Mouse (Mus musculus) limb, embryonic 12.5 days (tissue): Measurements from ENCODE around the gene Metrn. TPM values are rescaled to one million over a fixed set of nuclear protein-coding genes. Genes with fewer than 3 reads are reported as not detected.
A peak's percentile ranks its signal among the peaks of the same experiment; 100 is the strongest.

Source experiments
- ATAC-seq: fragments of 200-750 bp; cut with Nextera tagmentation; 2 replicates; pipeline ENCODE4 v1.8.0; 2017; ENCODE audit warnings: low read depth, moderate TSS enrichment; ENCODE audit not compliant: insufficient number of reproducible peaks, insufficient read depth, low FRiP score, low TSS enrichment
- H3K27ac ChIP-seq: fragments of 300-500 bp; sonication (generic); 2 replicates; pipeline ENCODE4 v1.5.1; 2016; ENCODE audit warnings: mild to moderate bottlenecking, moderate library complexity
- H3K27me3 ChIP-seq: fragments of 300-500 bp; sonication (generic); 2 replicates; pipeline ENCODE4 v1.6.1; 2016; ENCODE audit warnings: mild to moderate bottlenecking, moderate library complexity
- H3K36me3 ChIP-seq: fragments of 300-500 bp; sonication (generic); 2 replicates; pipeline ENCODE4 v1.6.1; 2016; ENCODE audit warnings: mild to moderate bottlenecking, moderate library complexity
- H3K4me1 ChIP-seq: fragments of 300-500 bp; sonication (generic); replicated peaks from 2 replicates; pipeline ENCODE4 v1.6.1; 2016
- H3K4me2 ChIP-seq: fragments of 300-500 bp; sonication (generic); 2 replicates; pipeline ENCODE4 v1.6.1; 2016; ENCODE audit warnings: mild to moderate bottlenecking, moderate library complexity
- H3K4me3 ChIP-seq: fragments of 300-500 bp; sonication (generic); replicated peaks from 2 replicates; pipeline ENCODE4 v1.5.1; 2016; ENCODE audit warnings: mild to moderate bottlenecking
- H3K9ac ChIP-seq: fragments of 300-500 bp; sonication (generic); replicated peaks from 2 replicates; pipeline ENCODE4 v1.6.1; 2016; ENCODE audit warnings: mild to moderate bottlenecking, moderate library complexity
- H3K9me3 ChIP-seq: fragments of 300-500 bp; sonication (generic); 2 replicates; pipeline ENCODE4 v1.6.1; 2016; ENCODE audit warnings: mild to moderate bottlenecking, moderate library complexity
- WGBS: fragments of 180-500 bp; shearing (Covaris S2); methylation state at CpG from one replicate; pipeline ENCODE4 v1.1.7; 2016; 5-methylcytosine and 5-hydroxymethylcytosine counted together
- polyA plus RNA-seq: library from polyadenylated mRNA; unstranded; fragments of >200 nt; fragmentation: Nextera tagmentation; extraction: Ambion mirVana; gene quantifications from 2 replicates; pipeline ENCODE4 v1.2.1, GENCODE M21; 2016

The Metrn gene
- polyA plus RNA-seq, 1 experiment from 2014 or later = 50.5 TPM

DNA sequence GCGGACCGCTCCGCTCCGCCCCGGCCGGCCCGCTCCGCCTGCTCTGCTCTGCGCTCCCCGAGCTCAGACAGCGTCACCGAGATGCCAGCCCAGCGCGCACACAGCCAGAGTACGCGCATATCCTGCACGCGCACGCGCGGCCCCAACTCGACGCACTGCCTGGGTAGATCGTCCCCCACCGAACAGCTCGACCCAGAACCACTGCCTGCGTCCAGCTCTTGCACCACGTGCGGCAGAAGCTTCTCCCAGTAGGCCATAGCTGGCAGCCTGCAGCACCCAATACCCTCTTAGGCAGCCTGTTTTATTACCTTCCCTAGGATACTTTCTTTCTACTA lies 40.1 kb upstream of the Metrn start, which contains the start of gene Rhbdl1:
Gene Rhbdl1 (minus strand): TSS at position 220 of the 335 bp plus-strand sequence.
- Histone ChIP-seq H3K9me3 (no peaks in the 10 kb centered on the region), H3K36me3 (peaks cover 60% of the 10 kb centered on the region), H3K27me3 (no peaks in the 10 kb centered on the region), H3K4me2 (peak within 1 kb of the TSS; percentile 82), H3K9ac (peak within 1 kb of the TSS; percentile 57), H3K4me3 (peak within 1 kb of the TSS; percentile 37), H3K27ac (no peak within 1 kb of the TSS), H3K4me1 (peaks cover 41% of the 10 kb centered on the region)
- no peak for ATAC-seq
- 3% methylated on average over 29 of the region's 29 CpGs for WGBS

DNA sequence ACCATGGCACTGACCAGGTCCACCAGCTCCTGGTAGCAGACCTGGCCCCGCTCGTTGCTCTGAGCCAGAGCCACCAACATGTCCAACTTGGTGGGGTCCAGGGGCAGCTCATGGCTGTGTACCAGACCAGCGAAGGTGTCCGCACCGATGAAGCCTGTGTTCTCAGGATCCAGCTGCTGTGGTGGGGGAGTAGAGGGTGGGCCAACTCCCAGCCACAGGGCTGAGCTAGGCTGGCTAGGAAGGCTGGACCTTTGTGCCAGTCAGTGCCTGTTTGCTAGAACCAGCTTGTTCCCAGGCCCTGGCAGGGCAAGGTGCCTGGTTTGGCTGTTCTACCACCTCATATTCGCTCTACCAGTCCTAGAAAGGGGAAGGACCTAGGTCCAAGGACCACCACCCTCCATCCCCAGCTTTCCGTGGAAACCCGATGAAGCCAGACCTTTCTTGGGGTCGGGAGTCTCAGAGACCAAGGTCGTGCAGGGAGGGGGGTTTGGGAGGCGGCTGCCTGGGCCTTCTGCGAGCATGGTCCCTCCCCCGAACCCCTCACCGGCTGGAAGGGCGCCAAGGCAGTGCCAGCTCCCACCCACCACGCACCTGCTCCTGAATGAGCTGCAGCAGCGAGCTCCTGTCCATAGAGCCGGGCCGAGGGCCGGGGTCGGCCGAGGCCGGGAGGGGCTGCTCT lies 39.6 kb upstream of the Metrn start:
- H3K27me3 ChIP-seq = no peaks in the 10 kb centered on the region
- peak overlapping the region; percentile 37 for H3K4me3 ChIP-seq
- peaks cover 46% of the 10 kb centered on the region for H3K4me1 ChIP-seq
- WGBS = 22% methylated on average over 23 of the region's 23 CpGs
- peak overlapping the region; percentile 57 for H3K9ac ChIP-seq
- no peak for ATAC-seq
- H3K4me2 ChIP-seq = peak overlapping the region; percentile 82
- no peaks in the 10 kb centered on the region for H3K9me3 ChIP-seq
- peaks cover 60% of the 10 kb centered on the region for H3K36me3 ChIP-seq
- H3K27ac ChIP-seq = no peak overlapping the region

DNA sequence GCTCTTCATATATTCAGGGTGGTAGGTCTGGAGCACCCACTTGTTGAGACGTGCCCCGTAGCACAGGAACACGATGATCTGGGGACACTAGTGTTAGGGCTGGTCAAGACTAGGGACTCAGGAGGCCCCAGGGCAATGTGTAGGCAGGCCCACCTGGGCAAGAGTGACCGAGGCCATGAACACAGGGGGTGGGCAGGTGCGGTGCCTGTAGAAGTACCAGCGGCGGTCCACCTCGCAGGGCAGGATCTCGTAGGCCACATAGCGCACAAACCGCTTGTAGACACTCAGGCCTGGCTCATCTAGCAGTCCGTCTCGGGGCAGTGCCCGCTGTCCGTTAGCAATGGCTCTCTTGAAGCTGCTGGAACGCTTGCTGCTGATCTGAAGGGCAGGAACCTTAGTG lies 38.9 kb upstream of the Metrn start:
- Histone ChIP-seq H3K9ac (no peak overlapping the region), H3K36me3 (peaks cover 60% of the 10 kb centered on the region), H3K27me3 (no peaks in the 10 kb centered on the region), H3K4me2 (peak overlapping the region; percentile 98; the same call in 1 of the 2 replicates), H3K27ac (no peak overlapping the region), H3K9me3 (no peaks in the 10 kb centered on the region), H3K4me3 (peak overlapping the region; percentile 37; the same call in 1 of the 2 replicates), H3K4me1 (peaks cover 53% of the 10 kb centered on the region)
- WGBS = 90% methylated on average over 16 of the region's 16 CpGs
- no peak for ATAC-seq

DNA sequence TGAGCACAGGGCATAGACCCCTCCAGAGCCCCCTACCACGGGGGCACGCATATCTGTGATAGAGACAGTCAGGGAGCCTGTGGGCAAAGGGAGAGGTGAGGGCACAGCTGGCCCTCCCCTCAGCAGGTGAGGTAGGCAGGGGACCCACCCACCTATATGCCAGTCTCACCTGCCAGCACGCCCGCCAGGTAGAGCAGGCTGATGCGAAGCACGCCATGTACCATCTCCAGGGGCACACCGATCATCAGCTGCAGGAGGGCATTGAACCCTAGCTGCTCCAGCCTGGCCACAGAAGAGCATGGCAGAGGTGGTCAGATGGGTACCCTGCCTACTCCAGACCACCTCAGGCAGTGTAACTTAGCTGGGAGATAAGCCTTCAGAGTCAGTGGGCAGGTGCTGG lies 38.4 kb upstream of the Metrn start:
- 0 out of 2 replicates have a peak overlapping the region, but pooled peaks have one; percentile 37 for H3K4me3 ChIP-seq
- H3K36me3 ChIP-seq = peaks cover 60% of the 10 kb centered on the region
- H3K9ac ChIP-seq = no peak overlapping the region
- no peaks in the 10 kb centered on the region for H3K27me3 ChIP-seq
- H3K27ac ChIP-seq = no peak overlapping the region
- H3K4me2 ChIP-seq = peak overlapping the region; percentile 98; the same call in 1 of the 2 replicates
- WGBS = 95% methylated on average over 7 of the region's 7 CpGs
- no peaks in the 10 kb centered on the region for H3K9me3 ChIP-seq
- H3K4me1 ChIP-seq = peaks cover 57% of the 10 kb centered on the region
- ATAC-seq = no peak

DNA sequence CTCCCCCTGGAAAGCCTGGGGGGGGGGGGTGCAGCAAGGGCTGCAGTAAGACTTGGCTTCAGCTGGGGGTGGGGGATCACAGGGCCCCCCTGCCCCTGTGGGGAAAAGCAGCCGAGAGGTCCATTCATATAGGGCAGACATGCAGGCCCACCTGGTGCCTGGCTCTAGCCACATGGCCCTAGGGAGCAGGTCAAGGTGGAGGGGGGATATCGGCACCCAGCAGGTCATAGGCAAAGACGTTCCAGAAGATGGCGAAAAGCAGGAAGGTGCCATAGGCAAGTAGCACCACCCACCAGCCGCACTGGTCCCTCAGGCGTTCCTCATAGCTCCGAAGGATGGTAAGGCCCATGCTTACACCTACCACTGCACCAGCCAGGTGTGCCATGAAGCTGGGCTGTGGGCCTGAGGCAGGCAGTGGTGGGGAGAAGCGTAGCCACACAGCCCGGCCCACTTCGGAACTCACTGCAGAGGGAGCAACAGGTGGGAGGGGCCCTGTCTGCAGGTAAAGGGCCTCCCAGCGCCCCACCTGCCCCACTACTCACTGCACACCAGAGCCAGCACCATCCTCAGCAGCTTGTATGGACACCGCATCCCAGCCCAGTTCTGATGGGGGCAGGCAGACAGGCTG lies 37.8 kb upstream of the Metrn start:
- H3K4me2 ChIP-seq = peak overlapping the region; percentile 98
- H3K9ac ChIP-seq = peak overlapping the region; percentile 83; the same call in 1 of the 2 replicates
- 88% methylated on average over 12 of the region's 12 CpGs for WGBS
- H3K36me3 ChIP-seq = peaks cover 60% of the 10 kb centered on the region
- H3K4me3 ChIP-seq = peak overlapping the region; percentile 74
- no peak overlapping the region for H3K27ac ChIP-seq
- H3K4me1 ChIP-seq = peaks cover 62% of the 10 kb centered on the region
- H3K27me3 ChIP-seq = no peaks in the 10 kb centered on the region
- no peak for ATAC-seq
- H3K9me3 ChIP-seq = no peaks in the 10 kb centered on the region

DNA sequence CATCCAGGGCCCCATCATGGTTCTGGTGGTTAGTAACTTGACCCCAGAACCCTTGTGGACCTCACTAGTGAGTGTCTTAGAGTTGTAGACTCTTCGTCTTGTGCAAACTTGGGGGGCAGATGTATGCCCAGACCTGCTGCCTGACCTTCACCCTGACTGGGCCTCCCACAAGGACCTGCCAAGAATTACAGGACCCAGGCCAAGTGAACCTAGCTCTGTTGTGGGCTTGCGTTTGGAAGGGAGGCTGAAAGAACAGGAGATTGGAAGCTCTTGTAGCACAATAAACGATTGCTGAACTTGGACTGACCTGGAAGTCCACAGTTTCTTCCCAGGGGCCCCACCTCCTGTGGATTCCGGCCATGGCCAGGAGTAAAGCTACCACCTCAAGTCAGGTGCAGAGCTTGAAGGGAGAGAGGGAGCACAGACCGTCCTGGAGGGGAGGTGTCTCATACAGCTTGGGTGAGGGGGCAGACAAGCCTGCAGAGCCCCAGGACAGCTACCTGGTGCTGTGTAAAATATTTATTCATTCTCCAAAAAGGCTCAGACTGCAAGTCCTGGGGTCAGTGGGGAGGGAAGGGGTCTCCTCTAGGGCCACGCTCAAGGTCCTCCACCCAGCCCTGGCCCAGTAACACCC lies 37.1 kb upstream of the Metrn start:
- H3K9ac ChIP-seq = peak overlapping the region; percentile 83
- no peak for ATAC-seq
- H3K4me3 ChIP-seq = peak overlapping the region; percentile 74
- peaks cover 66% of the 10 kb centered on the region for H3K4me1 ChIP-seq
- no peaks in the 10 kb centered on the region for H3K9me3 ChIP-seq
- H3K27me3 ChIP-seq = no peaks in the 10 kb centered on the region
- H3K27ac ChIP-seq = peak overlapping the region; percentile 94
- H3K36me3 ChIP-seq = peaks cover 56% of the 10 kb centered on the region
- 48% methylated on average over 6 of the region's 6 CpGs for WGBS
- peak overlapping the region; percentile 98 for H3K4me2 ChIP-seq

DNA sequence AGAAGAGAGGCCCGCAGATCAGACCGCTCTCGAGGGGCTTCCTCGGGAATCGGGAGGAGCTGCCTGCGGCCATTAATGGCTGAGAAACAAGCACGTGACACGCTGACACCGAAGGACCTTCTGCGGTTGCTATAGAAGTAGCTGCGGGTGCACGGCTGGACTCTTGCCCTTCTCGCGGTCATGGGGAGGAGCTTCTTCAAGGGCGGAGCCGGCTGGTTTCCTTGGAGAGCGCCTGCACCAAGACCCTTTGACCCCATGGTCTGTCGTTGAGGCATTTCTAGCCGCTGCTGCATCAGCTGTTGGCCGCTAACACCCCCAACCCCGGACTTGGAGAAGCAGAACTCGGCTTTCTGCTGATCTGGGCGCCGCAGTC lies 36.3 kb upstream of the Metrn start, which contains the start of gene Stub1:
Gene Stub1 (minus strand): TSS at position 114 of the 373 bp plus-strand sequence.
- Histone ChIP-seq H3K27me3 (no peaks in the 10 kb centered on the region), H3K4me1 (peaks cover 69% of the 10 kb centered on the region), H3K36me3 (peaks cover 50% of the 10 kb centered on the region), H3K4me2 (peak within 1 kb of the TSS; percentile 98), H3K9me3 (no peaks in the 10 kb centered on the region), H3K9ac (peak within 1 kb of the TSS; percentile 83), H3K27ac (peak within 1 kb of the TSS; percentile 94), H3K4me3 (peak within 1 kb of the TSS; percentile 74)
- WGBS = under 1% methylated on average over 24 of the region's 24 CpGs
- no peak; the same call in 1 of the 2 replicates for ATAC-seq

DNA sequence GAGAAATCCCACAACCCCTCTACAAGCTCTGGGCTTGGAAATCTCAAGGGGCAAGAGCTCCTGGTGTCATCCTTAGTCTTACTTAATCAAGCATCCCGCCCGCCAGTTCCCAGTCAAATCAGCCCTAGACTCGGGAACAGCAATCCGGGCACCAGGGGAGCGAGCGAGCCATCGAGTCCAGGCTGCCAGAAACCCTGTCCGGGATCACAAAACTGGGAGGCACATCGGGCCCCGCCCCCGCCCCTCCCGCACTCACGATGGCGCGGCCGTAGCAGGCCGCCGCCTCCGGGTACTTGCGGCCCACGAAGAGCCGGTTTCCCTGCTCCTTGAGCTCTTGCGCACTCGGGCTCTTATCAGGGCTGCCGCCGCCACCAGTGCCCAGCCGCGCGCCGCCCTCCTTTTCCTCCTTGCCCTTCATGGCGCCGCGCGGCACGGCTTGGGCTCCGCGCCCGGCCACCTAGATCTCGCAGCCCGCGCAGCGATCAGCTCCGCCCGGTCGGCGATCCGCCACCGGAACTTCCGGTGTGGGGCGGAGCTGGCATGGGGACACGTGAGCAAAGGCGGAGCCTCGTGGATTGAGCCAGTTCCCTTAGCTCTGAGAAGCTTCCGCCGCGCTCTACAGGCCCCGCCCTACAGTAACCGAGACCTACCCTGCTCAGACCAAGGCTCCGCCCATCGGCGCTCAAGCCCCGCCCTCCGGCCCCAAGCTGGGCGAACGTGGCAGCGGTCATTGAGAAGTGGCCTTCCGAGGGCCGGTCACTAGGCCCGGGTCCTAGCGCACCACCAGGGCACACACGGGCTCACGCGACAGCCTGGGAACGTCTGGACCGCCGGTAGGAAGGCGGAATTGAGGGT lies 35.7 kb upstream of the Metrn start:
- peak overlapping the region; percentile 94 for H3K27ac ChIP-seq
- under 1% methylated on average over 76 of the region's 77 CpGs for WGBS
- peak overlapping the region; percentile 98 for H3K4me2 ChIP-seq
- H3K4me1 ChIP-seq = peaks cover 68% of the 10 kb centered on the region
- H3K36me3 ChIP-seq = peaks cover 49% of the 10 kb centered on the region
- peak; percentile 90 for ATAC-seq
- H3K4me3 ChIP-seq = peak overlapping the region; percentile 74
- peak overlapping the region; percentile 83 for H3K9ac ChIP-seq
- no peaks in the 10 kb centered on the region for H3K9me3 ChIP-seq
- H3K27me3 ChIP-seq = no peaks in the 10 kb centered on the region

DNA sequence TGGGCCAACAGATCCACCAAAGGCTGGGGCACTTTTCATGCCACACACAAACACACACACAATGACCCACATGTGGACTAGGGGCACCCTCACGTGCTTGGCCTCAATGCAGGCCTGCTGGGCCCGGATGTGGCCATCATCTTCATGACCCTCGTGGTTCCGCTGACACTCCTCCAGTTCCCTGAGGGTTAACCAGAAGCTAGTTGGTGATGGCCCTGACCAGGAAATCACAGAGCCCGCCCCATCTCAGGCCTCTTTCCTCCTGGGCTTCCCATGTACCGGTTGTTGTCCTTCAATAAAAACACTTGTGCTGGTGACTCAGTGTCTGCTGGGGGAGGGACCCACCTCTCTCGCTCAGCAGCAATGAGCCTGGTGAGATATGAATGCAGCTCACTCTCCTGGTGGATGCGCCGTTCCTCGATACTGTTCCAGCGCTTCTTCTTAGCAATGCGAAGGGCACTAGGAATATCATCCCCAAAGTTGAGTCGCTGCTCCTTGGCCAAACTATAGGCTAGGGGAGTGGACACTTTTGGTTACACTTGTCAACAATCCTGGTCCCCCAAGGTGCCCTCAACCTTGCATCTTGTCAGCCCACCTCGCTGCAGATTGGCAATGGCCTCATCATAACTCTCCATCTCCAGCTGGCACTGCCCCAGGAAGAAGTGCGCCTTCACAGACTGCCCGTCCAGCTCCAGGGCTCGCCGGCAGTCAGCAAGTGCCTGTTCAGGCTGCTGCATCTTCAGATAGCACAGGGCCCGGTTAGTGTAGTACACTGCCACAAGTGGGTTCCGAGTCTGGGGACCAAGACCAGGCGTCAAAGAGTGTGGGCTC lies 34.7 kb upstream of the Metrn start:
- Histone ChIP-seq H3K27ac (peak overlapping the region; percentile 88; the same call in 1 of the 2 replicates), H3K9ac (peak overlapping the region; percentile 83), H3K36me3 (peaks cover 57% of the 10 kb centered on the region), H3K4me2 (peak overlapping the region; percentile 98), H3K4me1 (peaks cover 58% of the 10 kb centered on the region), H3K9me3 (no peaks in the 10 kb centered on the region), H3K27me3 (no peaks in the 10 kb centered on the region), H3K4me3 (peak overlapping the region; percentile 74)
- WGBS = 62% methylated on average over 21 of the region's 21 CpGs
- no peak for ATAC-seq

DNA sequence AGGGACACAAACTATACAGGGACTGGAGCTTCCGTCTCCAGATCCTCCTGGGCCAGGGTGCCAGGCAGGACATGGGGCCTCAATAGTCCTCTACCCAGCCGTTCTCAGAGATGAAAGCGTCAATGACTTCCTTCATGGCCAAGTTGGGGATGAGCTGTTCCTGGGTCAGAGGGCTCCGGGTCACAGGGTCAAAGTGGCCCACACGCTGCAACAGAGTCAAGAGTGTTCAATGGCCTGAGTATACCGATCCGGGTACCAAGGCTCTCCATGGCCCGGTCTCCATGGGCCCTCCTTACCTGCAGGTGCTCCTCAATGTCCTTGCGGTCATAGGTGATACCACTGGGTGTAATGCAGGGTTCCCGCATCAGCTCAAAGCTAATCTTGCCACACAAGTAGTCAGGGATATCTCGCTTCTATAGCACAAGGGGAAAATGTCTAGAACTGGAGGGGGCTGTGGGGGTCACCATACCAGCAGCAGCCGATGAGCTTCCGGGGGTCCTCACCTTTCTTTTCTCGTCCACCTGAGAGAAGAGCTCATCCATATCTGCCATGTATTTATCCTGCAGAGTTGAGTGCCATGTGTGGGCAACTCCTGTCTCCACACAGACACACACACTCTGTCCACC lies 34.0 kb upstream of the Metrn start:
- H3K4me3 ChIP-seq = peak overlapping the region; percentile 74; the same call in 1 of the 2 replicates
- no peak for ATAC-seq
- peak overlapping the region; percentile 98 for H3K4me2 ChIP-seq
- no peak overlapping the region; the same call in 1 of the 2 replicates for H3K9ac ChIP-seq
- peaks cover 52% of the 10 kb centered on the region for H3K4me1 ChIP-seq
- WGBS = 92% methylated on average over 14 of the region's 14 CpGs
- H3K9me3 ChIP-seq = no peaks in the 10 kb centered on the region
- H3K27ac ChIP-seq = no peak overlapping the region
- peaks cover 63% of the 10 kb centered on the region for H3K36me3 ChIP-seq
- no peaks in the 10 kb centered on the region for H3K27me3 ChIP-seq
